Mouse (Mus musculus): ENCODE data around the gene Rars. TPM values are rescaled to one million over a fixed set of nuclear protein-coding genes. Genes with fewer than 3 reads are reported as not detected.

Rars gene
- total and polyA plus RNA-seq, 3 experiments: 169 to 338 (median 280) TPM

DNA sequence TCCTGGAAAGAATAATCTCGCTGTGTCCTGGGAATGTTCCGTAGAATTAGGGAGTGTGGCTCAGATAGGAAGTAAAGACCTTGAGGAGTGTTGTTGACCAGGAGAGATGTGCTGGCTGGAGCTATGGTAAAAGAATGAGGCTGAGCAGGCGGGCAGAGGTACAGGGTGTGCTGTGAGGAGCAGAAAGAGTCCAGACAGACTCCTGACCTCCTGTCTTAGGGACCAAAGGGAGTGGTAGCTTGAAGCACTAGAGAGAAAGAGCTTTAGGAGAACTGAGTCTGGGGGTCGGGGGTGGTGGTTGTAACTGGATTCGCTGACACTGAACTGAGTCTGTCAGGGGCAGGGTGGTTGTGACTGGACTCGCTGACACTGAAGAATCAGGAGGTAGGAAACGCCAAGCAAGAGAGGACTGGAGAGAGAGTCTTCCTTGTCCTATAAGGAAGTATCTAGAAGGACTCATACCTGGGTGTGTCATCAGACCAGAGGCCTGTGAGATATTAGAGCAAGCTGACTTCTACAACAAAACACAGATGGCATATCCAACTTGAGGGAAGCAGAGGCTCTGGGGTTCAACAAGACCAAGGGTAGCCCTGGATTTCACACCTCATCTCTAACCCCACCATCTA is 74.2 kb downstream of the Rars start:
- dilution Hi-C loops (cut with MboI; ENCODE audit: extremely low pct_ligation_motif_present, extremely low pct_unique_long_range_greater_than_20kb, low sequenced_read_pairs): no loop called here
- no peak for DNase-seq (ENCODE audit: extremely low read depth)
- no peaks in the 10 kb centered on the region for H3K9me3 ChIP-seq (replicated peaks; ENCODE audit: low read length)

More for the DNA sequence above, 74.2 kb downstream of the Rars start:
- H3K79me2 ChIP-seq (replicated peaks; ENCODE audit: control insufficient read depth, extremely low read depth, insufficient read depth, poor library complexity, severe bottlenecking): no peaks in the 10 kb centered on the region
- no peak overlapping the region for H3K27ac ChIP-seq (ENCODE audit: insufficient read depth, low read depth)
- no peaks in the 10 kb centered on the region for H3K4me1 ChIP-seq (ENCODE audit: control insufficient read depth in 1 of 2, insufficient read depth in 2 of 2)
- no peak overlapping the region for H3K4me2 ChIP-seq (ENCODE audit: insufficient read depth, low read depth, poor library complexity, severe bottlenecking)
- H3K27me3 ChIP-seq (replicated peaks): no peaks in the 10 kb centered on the region
- H3K4me3 ChIP-seq (replicated peaks in 1 of 3; ENCODE audit: low read depth in 2 of 3, low read length in 2 of 3, poor library complexity in 1 of 3): no peak overlapping the region
- in situ Hi-C loops (cut with MboI; ENCODE audit: low pct_ligation_motif_present, low pct_unique_long_range_greater_than_20kb, low sequenced_read_pairs): no loop called here
- H3K9ac ChIP-seq (ENCODE audit: insufficient read depth, low read depth): no peak overlapping the region
- TF ChIP-seq BHLHE40 (IDR thresholded peaks at IDR 0.05; ENCODE audit: low read depth, low read length) (no peak), NELFE (IDR thresholded peaks at IDR 0.05; ENCODE audit: low read depth, low read length) (no peak), POLR2A (IDR thresholded peaks at IDR 0.05; ENCODE audit: low read depth, low read length) (no peak), MEF2A (IDR thresholded peaks at IDR 0.05; ENCODE audit: borderline replicate concordance, low read depth, low read length) (no peak), KAT2A (IDR thresholded peaks at IDR 0.05; ENCODE audit: insufficient replicate concordance, low read length) (no peak), JUN (IDR thresholded peaks at IDR 0.05; ENCODE audit: insufficient read depth, low read depth, low read length) (no peak), ZKSCAN1 (IDR thresholded peaks at IDR 0.05; ENCODE audit: borderline replicate concordance, low read depth, low read length) (no peak), RAD21 (IDR thresholded peaks at IDR 0.05; ENCODE audit: low read depth, low read length) (no peak), MAZ (IDR thresholded peaks at IDR 0.05; ENCODE audit: low read depth, low read length) (no peak), JUND (conservative IDR thresholded peaks at IDR 0.05; ENCODE audit: low read depth, low read length) (no peak), ZC3H11A (IDR thresholded peaks at IDR 0.05; ENCODE audit: low read depth, low read length) (no peak)
- no peaks in the 10 kb centered on the region for H3K36me3 ChIP-seq (replicated peaks in 1 of 2; ENCODE audit: control insufficient read depth in 1 of 2, insufficient read depth in 1 of 2, low read length in 1 of 2)

Other genes with a start within 250 kb of the Rars start
- gene Pank3, start 65.0 kb downstream of the Rars start, total RNA-seq (2012; rRNA removed): 18.2 and 22.7 TPM in 2 replicates
- gene Pank3, start 65.0 kb downstream of the Rars start, total RNA-seq (2014; rRNA removed): 36.4 and 40.2 TPM in 2 replicates
- gene Pank3, start 65.0 kb downstream of the Rars start, polyA plus RNA-seq (2012; ENCODE audit: insufficient read length, low read depth): 19.6 and 22.5 TPM in 2 replicates
- not detected in 2 replicates for gene Fbll1, start 35.6 kb downstream of the Rars start, total RNA-seq (2012; rRNA removed)
- gene Fbll1, start 35.6 kb downstream of the Rars start, total RNA-seq (2014; rRNA removed): not detected in 2 replicates
- gene Fbll1, start 35.6 kb downstream of the Rars start, polyA plus RNA-seq (2012; ENCODE audit: insufficient read length, low read depth): not detected in 2 replicates
- 0.89 and 1.5 TPM in 2 replicates for gene Wwc1, start 146.0 kb upstream of the Rars start, total RNA-seq (2012; rRNA removed)
- gene Wwc1, start 146.0 kb upstream of the Rars start, total RNA-seq (2014; rRNA removed): 2.0 and 2.4 TPM in 2 replicates
- 8.7 and 13.8 TPM in 2 replicates for gene Wwc1, start 146.0 kb upstream of the Rars start, polyA plus RNA-seq (2012; ENCODE audit: insufficient read length, low read depth)